Mouse (Mus musculus) heart, adult 8-10 months (tissue): ENCODE data around the gene Zfp51. TPM values are rescaled to one million over a fixed set of nuclear protein-coding genes. Genes with fewer than 3 reads are reported as not detected.

Experiments
- total RNA-seq, 4 experiments: library from RNA; stranded (reverse); gene quantifications; 2 replicates each; pipeline ENCODE4 v1.2.4; 2022

Gene Zfp51
- total RNA-seq, 4 experiments from 2014 or later: 7.6 to 8.7 (median 8.0) TPM

Other genes with a start within 250 kb of the Zfp51 start
- not detected for gene Vmn1r234, start 224.3 kb upstream of the Zfp51 start, total RNA-seq
- not detected for gene Vmn1r235, start 194.0 kb upstream of the Zfp51 start, total RNA-seq
- not detected for gene Vmn1r236, start 167.4 kb upstream of the Zfp51 start, total RNA-seq
- gene Vmn1r237, start 138.5 kb upstream of the Zfp51 start, total RNA-seq: not detected
- 1 to 10 TPM in 2 of 4 experiments, under 1 TPM in 2; 0.63 to 1.5 (median 1.1) TPM for gene Zfp677, start 66.6 kb upstream of the Zfp51 start, total RNA-seq
- gene Zfp54, start 27.1 kb upstream of the Zfp51 start, total RNA-seq: 1 to 10 TPM in 3 of 4 experiments, under 1 TPM in 1; 0.80 to 1.4 (median 1.3) TPM
- 1 to 10 TPM; 1.8 to 3.1 (median 2.4) TPM for gene Zfp53, start 38.6 kb downstream of the Zfp51 start, total RNA-seq
- gene Zfp52, start 85.2 kb downstream of the Zfp51 start, total RNA-seq: 1 to 10 TPM; 5.4 to 7.1 (median 6.2) TPM
- 1 to 10 TPM; 2.8 to 3.5 (median 3.1) TPM for gene Zfp948, start 116.6 kb downstream of the Zfp51 start, total RNA-seq
- 1 to 10 TPM; 1.9 to 2.4 (median 2.1) TPM for gene Zfp983, start 200.2 kb downstream of the Zfp51 start, total RNA-seq
- gene Gm10226, start 241.5 kb downstream of the Zfp51 start, total RNA-seq: 1 to 10 TPM in 2 of 4 experiments, not detected in 2; 2.1 to 3.5 TPM